Mouse (Mus musculus) liver, embryonic 16.5 days (tissue): ENCODE measurements around the gene Gpr152. TPM values are rescaled to one million over a fixed set of nuclear protein-coding genes. Genes with fewer than 3 reads are reported as not detected.

ENCODE experiments used
- ATAC-seq: fragments of 200-750 bp; cut with Nextera tagmentation; 2 replicates; pipeline ENCODE4 v1.8.0; 2017; ENCODE audit warnings: low read depth, mild to moderate bottlenecking, moderate number of reproducible peaks, moderate library complexity
- H3K27ac ChIP-seq: fragments of 300-500 bp; sonication (generic); 2 replicates; pipeline ENCODE4 v1.5.1; 2014; ENCODE audit warnings: mild to moderate bottlenecking, low read length
- H3K27me3 ChIP-seq: fragments of 300-500 bp; sonication (generic); 2 replicates; pipeline ENCODE4 v1.6.1; 2014; ENCODE audit warnings: low read depth, low read length, mixed read lengths; ENCODE audit not compliant: control insufficient read depth, insufficient read depth
- H3K36me3 ChIP-seq: fragments of 300-500 bp; sonication (generic); 2 replicates; pipeline ENCODE4 v1.6.1; 2014; ENCODE audit warnings: mild to moderate bottlenecking; ENCODE audit not compliant: control insufficient read depth, insufficient read depth
- H3K4me1 ChIP-seq: fragments of 300-500 bp; sonication (generic); 2 replicates; pipeline ENCODE4 v1.6.1; 2014; ENCODE audit warnings: low read depth, low read length, mixed read lengths; ENCODE audit not compliant: control insufficient read depth
- H3K4me2 ChIP-seq: fragments of 300-500 bp; sonication (generic); 2 replicates; pipeline ENCODE4 v1.6.1; 2014; ENCODE audit warnings: low read depth, low read length, mixed read lengths
- H3K4me3 ChIP-seq: fragments of 300-500 bp; sonication (generic); 2 replicates; pipeline ENCODE4 v1.5.1; 2014; ENCODE audit warnings: low read depth, mild to moderate bottlenecking, low read length
- H3K9ac ChIP-seq: fragments of 300-500 bp; sonication (generic); 2 replicates; pipeline ENCODE4 v1.6.1; 2014; ENCODE audit warnings: low read depth, low read length
- H3K9me3 ChIP-seq: fragments of 300-500 bp; sonication (generic); replicated peaks from 2 replicates; pipeline ENCODE4 v1.6.1; 2016; ENCODE audit warnings: low read length; ENCODE audit not compliant: control insufficient read depth
- WGBS: fragments of 180-500 bp; shearing (Covaris S2); extraction: QIAGEN DNeasy Blood & Tissue Kit; methylation state at CpG from one replicate; pipeline ENCODE4 v1.1.7; 2014; ENCODE audit not compliant: insufficient replicate concordance; 5-methylcytosine and 5-hydroxymethylcytosine counted together
- polyA plus RNA-seq: library from polyadenylated mRNA; unstranded; fragments of >200 nt; fragmentation: Nextera tagmentation; extraction: Ambion mirVana; gene quantifications from 2 replicates; pipeline ENCODE4 v1.2.1, GENCODE M21; 2015

Gene Gpr152
- polyA plus RNA-seq, 1 experiment from 2014 or later: 0.02 TPM

GRCm38 (mm10) chr19:4103792-4104191 is 35.8 kb upstream of the Gpr152 start:
- 70% methylated on average over 3 of the region's 3 CpGs for WGBS
- Histone ChIP-seq H3K9ac (no peak overlapping the region), H3K27ac (no peak overlapping the region), H3K4me1 (peaks cover 23% of the 10 kb centered on the region), H3K4me2 (no peak overlapping the region), H3K4me3 (no peak overlapping the region), H3K36me3 (no peaks in the 10 kb centered on the region), H3K27me3 (peaks cover 24% of the 10 kb centered on the region), H3K9me3 (no peaks in the 10 kb centered on the region)
- ATAC-seq: no peak

DNA sequence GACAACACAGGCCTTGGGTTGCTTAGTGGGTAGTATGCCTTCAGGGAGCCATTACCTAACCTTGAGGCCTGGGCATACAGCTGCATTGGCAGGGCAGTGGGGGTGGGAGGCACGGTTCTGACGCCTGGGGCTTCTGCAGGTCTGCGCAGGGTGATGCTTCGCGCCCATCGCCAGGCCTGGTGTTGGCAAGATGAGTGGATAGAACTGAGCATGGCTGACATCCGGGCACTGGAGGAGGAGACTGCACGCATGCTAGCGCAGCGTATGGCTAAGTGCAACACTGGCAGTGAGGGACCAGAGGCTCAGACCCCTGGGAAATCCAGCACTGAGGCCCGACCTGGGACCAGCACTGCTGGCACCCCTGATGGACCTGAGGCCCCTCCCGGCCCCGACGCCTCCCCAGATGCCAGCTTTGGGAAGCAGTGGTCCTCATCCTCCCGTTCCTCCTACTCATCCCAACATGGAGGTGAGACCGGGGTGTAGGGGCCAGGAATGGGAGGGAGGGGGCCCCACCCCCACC is 34.9 kb upstream of the Gpr152 start:
- H3K27me3 ChIP-seq: peaks cover 24% of the 10 kb centered on the region
- WGBS: 81% methylated on average over 16 of the region's 16 CpGs
- no peak for ATAC-seq

DNA sequence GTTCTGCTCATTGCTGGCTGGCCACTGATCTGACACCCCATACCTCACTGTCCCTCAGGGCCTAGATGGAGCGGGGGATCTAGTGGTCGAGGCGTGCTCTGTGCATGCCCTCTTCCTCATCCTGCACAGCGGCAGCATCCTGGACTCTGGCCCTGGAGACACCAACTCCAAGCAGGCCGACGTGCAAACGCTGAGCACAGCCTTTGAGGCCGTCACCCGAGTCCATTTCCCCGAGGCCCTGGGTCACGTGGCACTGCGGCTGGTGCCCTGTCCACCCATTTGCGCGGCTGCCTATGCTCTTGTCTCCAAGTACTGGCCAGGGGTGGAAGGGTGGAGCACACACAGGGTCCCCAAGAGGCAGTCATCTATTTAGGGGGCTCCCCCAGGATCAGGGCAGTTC is 32.9 kb upstream of the Gpr152 start:
- Histone ChIP-seq H3K9me3 (no peaks in the 10 kb centered on the region), H3K9ac (no peak overlapping the region), H3K27me3 (peaks cover 6% of the 10 kb centered on the region), H3K4me2 (no peak overlapping the region), H3K4me3 (no peak overlapping the region), H3K4me1 (no peaks in the 10 kb centered on the region), H3K36me3 (no peaks in the 10 kb centered on the region), H3K27ac (no peak overlapping the region)
- ATAC-seq: no peak
- 80% methylated on average over 14 of the region's 14 CpGs for WGBS

More for the DNA sequence above, 34.9 kb upstream of the Gpr152 start:
- H3K36me3 ChIP-seq: no peaks in the 10 kb centered on the region
- H3K27ac ChIP-seq: no peak overlapping the region
- no peaks in the 10 kb centered on the region for H3K9me3 ChIP-seq
- H3K4me1 ChIP-seq: peaks cover 14% of the 10 kb centered on the region
- no peak overlapping the region for H3K9ac ChIP-seq
- no peak overlapping the region for H3K4me3 ChIP-seq
- H3K4me2 ChIP-seq: no peak overlapping the region

GRCm38 (mm10) chr19:4108535-4108934 is 31.1 kb upstream of the Gpr152 start:
- H3K27me3 ChIP-seq: no peaks in the 10 kb centered on the region
- 73% methylated on average over 9 of the region's 9 CpGs for WGBS
- H3K4me3 ChIP-seq: no peak overlapping the region
- peaks cover 9% of the 10 kb centered on the region for H3K4me1 ChIP-seq
- H3K4me2 ChIP-seq: no peak overlapping the region
- no peaks in the 10 kb centered on the region for H3K9me3 ChIP-seq
- H3K27ac ChIP-seq: no peak overlapping the region
- no peak for ATAC-seq
- H3K9ac ChIP-seq: no peak overlapping the region
- no peaks in the 10 kb centered on the region for H3K36me3 ChIP-seq

DNA sequence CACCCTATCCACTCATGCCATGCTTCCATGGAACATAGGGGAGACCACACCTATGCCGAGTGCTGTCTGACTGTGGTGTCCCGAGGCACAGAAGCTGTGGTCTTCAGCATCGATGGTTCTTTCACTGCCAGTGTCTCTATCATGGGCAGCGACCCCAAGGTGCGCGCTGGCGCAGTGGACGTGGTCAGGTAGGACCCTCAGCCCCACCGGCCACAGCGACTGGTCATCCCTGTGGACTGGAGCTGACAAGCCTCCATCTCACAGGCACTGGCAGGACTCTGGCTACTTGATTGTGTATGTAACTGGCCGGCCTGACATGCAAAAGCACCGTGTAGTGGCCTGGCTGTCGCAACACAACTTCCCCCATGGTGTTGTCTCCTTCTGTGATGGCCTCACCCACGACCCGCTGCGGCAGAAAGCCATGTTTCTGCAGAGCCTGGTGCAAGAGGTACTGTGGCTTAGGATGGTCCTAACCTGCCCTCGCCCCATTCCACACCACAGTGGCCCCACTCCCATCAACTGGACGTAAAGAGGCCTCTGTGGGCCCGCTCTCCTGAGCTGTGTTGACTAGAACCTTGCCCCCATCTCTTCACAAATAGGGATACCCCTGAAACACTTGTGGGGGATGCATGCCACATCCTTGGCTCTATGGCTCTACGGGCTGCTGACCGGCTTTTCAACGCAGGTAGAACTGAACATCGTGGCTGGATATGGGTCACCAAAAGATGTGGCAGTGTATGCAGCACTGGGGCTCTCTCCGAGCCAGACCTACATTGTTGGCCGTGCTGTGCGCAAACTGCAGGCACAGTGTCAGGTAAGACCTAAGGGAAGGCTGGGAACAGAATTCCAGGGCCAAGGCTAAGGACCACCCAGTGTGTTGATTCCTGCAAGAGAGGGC is 27.3 kb upstream of the Gpr152 start:
- H3K9me3 ChIP-seq: no peaks in the 10 kb centered on the region
- H3K4me3 ChIP-seq: no peak overlapping the region
- no peak overlapping the region for H3K27ac ChIP-seq
- WGBS: 84% methylated on average over 26 of the region's 26 CpGs
- no peak overlapping the region for H3K4me2 ChIP-seq
- H3K36me3 ChIP-seq: peaks cover 11% of the 10 kb centered on the region
- no peak overlapping the region for H3K9ac ChIP-seq
- H3K4me1 ChIP-seq: peaks cover 19% of the 10 kb centered on the region
- H3K27me3 ChIP-seq: no peaks in the 10 kb centered on the region
- no peak for ATAC-seq

DNA sequence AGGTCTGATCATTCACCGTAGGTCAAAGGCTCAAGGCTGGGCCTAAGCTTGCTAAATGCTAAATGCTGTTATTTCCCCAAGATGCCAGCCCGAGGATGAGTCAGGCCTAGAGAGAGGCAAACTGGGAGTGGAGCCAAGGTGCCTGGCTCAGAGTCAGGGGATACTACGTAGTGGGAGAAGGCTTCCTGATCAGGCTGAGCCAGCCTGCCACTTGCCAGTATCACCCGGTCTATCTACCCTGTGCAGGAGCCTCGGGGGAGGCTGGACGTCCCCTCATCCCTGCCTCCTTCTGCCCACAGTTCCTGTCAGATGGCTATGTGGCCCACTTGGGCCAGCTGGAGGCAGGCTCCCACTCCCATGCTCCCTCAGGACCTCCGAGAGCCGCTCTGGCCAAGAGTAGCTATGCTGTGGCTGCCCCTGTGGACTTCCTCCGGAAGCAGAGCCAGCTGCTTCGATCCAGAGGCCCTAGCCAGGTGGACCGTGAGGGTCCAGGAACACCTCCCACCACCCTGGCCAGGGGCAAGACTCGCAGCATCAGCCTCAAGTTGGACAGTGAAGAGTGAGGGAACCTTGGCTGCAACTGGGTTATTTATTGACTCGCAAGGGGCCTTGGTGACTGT is 26.3 kb upstream of the Gpr152 start:
- no peaks in the 10 kb centered on the region for H3K27me3 ChIP-seq
- H3K36me3 ChIP-seq: peaks cover 11% of the 10 kb centered on the region
- H3K4me1 ChIP-seq: peaks cover 19% of the 10 kb centered on the region
- 26% methylated on average over 13 of the region's 13 CpGs for WGBS
- peak overlapping the region; percentile 64 for H3K27ac ChIP-seq
- peak overlapping the region; percentile 42 for H3K9ac ChIP-seq
- H3K9me3 ChIP-seq: no peaks in the 10 kb centered on the region
- ATAC-seq: peak; percentile 73
- H3K4me3 ChIP-seq: peak overlapping the region; percentile 7; the same call in 1 of the 2 replicates
- H3K4me2 ChIP-seq: peak overlapping the region; percentile 51

- peak overlapping the region; percentile 51 for H3K4me2 ChIP-seq
- peak; percentile 34 for ATAC-seq
- H3K36me3 ChIP-seq: peaks cover 11% of the 10 kb centered on the region
- H3K27ac ChIP-seq: peak overlapping the region; percentile 64
- H3K9ac ChIP-seq: peak overlapping the region; percentile 42
- peak overlapping the region; percentile 7 for H3K4me3 ChIP-seq
- H3K4me1 ChIP-seq: peaks cover 19% of the 10 kb centered on the region
- no peaks in the 10 kb centered on the region for H3K9me3 ChIP-seq
- no peaks in the 10 kb centered on the region for H3K27me3 ChIP-seq
- WGBS: 13% methylated on average over 5 of the region's 5 CpGs
Observed at GRCm38 (mm10) chr19:4113806-4114230, 25.8 kb upstream of the Gpr152 start.

GRCm38 (mm10) chr19:4114551-4114950 is 25.0 kb upstream of the Gpr152 start:
- no peak overlapping the region for H3K4me3 ChIP-seq
- no peak for ATAC-seq
- no peak overlapping the region for H3K9ac ChIP-seq
- H3K27ac ChIP-seq: no peak overlapping the region
- no peaks in the 10 kb centered on the region for H3K27me3 ChIP-seq
- WGBS: 85% methylated on average over 10 of the region's 10 CpGs
- H3K9me3 ChIP-seq: no peaks in the 10 kb centered on the region
- H3K4me2 ChIP-seq: no peak overlapping the region
- H3K36me3 ChIP-seq: peaks cover 11% of the 10 kb centered on the region
- H3K4me1 ChIP-seq: peaks cover 19% of the 10 kb centered on the region

GRCm38 (mm10) chr19:4115144-4115543 is 24.4 kb upstream of the Gpr152 start:
- Histone ChIP-seq H3K4me1 (peaks cover 19% of the 10 kb centered on the region), H3K4me3 (no peak overlapping the region), H3K9ac (no peak overlapping the region), H3K27me3 (no peaks in the 10 kb centered on the region), H3K9me3 (no peaks in the 10 kb centered on the region), H3K36me3 (peaks cover 11% of the 10 kb centered on the region), H3K27ac (no peak overlapping the region), H3K4me2 (no peak overlapping the region)
- ATAC-seq: no peak
- 85% methylated on average over 10 of the region's 10 CpGs for WGBS
